Mouse (Mus musculus) MEL (cell line): ENCODE results near the gene Gabbr2.

Source experiments
- CHD2 ChIP-seq: IDR thresholded peaks from 2 replicates; pipeline ENCODE4 v1.6.1; 2011; ENCODE audit warnings: low read length, improper control_type of control experiment
- CTCF ChIP-seq, 3 experiments: IDR thresholded peaks in 2 of 3; conservative IDR thresholded peaks in 1 of 3; 2 replicates each; pipeline ENCODE4 v1.5.1; 2011 to 2012; ENCODE audit warnings: low read length in 3 of 3, low read depth in 2 of 3, mild to moderate bottlenecking in 2 of 3, improper control_type of control experiment in 1 of 3, inconsistent platforms in 1 of 3, mixed read lengths in 1 of 3, moderate library complexity in 1 of 3; ENCODE audit not compliant: control insufficient read depth in 1 of 3, insufficient read depth in 1 of 3, poor library complexity in 1 of 3, severe bottlenecking in 1 of 3
- E2F4 ChIP-seq: IDR thresholded peaks from 2 replicates; pipeline ENCODE4 v1.6.1; 2011; ENCODE audit warnings: low read depth, low read length, improper control_type of control experiment, borderline replicate concordance
- EP300 ChIP-seq, 2 experiments: IDR thresholded peaks; 2 replicates each; pipeline ENCODE4 v1.6.1; 2011; ENCODE audit warnings: improper control_type of control experiment in 2 of 2, low read length in 2 of 2, low read depth in 1 of 2, mild to moderate bottlenecking in 1 of 2
- GATA1 ChIP-seq: IDR thresholded peaks from 2 replicates; pipeline ENCODE4 v1.6.1; 2011; ENCODE audit warnings: low read depth, low read length, improper control_type of control experiment
- KAT2A ChIP-seq: conservative IDR thresholded peaks from 2 replicates; pipeline ENCODE4 v1.6.1; 2012; ENCODE audit warnings: low read depth, low read length, improper control_type of control experiment, inconsistent platforms
- MAZ ChIP-seq: IDR thresholded peaks from 2 replicates; pipeline ENCODE4 v1.6.1; 2012; ENCODE audit warnings: low read depth, mild to moderate bottlenecking, inconsistent platforms, low read length, improper control_type of control experiment
- POLR2A ChIP-seq, 2 experiments: IDR thresholded peaks; 2 replicates each; pipeline ENCODE4 v1.6.1; 2011 to 2012; ENCODE audit warnings: low read length in 2 of 2, mild to moderate bottlenecking in 2 of 2, control low read depth in 1 of 2, improper control_type of control experiment in 1 of 2, low read depth in 1 of 2, moderate library complexity in 1 of 2; ENCODE audit not compliant: control insufficient read depth in 1 of 2, insufficient read depth in 1 of 2, poor library complexity in 1 of 2
- RCOR1 ChIP-seq: IDR thresholded peaks from 2 replicates; pipeline ENCODE4 v1.6.1; 2012; ENCODE audit warnings: low read depth, mild to moderate bottlenecking, inconsistent platforms, low read length, improper control_type of control experiment
- TAL1 ChIP-seq: IDR thresholded peaks from 2 replicates; pipeline ENCODE4 v1.6.1; 2012; ENCODE audit warnings: mild to moderate bottlenecking, inconsistent platforms, low read length, moderate library complexity, mixed read lengths
- TCF12 ChIP-seq: IDR thresholded peaks from 2 replicates; pipeline ENCODE4 v1.6.1; 2014; ENCODE audit warnings: low read depth, mild to moderate bottlenecking, inconsistent platforms, low read length, improper control_type of control experiment, moderate library complexity

GRCm38 (mm10) chr4:46829656-46830055 lies 162.0 kb downstream of the Gabbr2 start:
- TF ChIP-seq EP300 (IDR thresholded peaks at IDR 0.05; ENCODE audit: low read depth in 1 of 2, low read length in 2 of 2) (no peak), POLR2A (IDR thresholded peaks at IDR 0.05; ENCODE audit: control insufficient read depth in 1 of 2, insufficient read depth in 1 of 2, low read depth in 1 of 2, low read length in 2 of 2, poor library complexity in 1 of 2) (no peak), MAZ (no peak), GATA1 (no peak), CTCF (IDR thresholded peaks at IDR 0.05 in 2 of 3, conservative IDR thresholded peaks at IDR 0.05 in 1 of 3; ENCODE audit: control insufficient read depth in 1 of 3, insufficient read depth in 1 of 3, low read depth in 2 of 3, low read length in 3 of 3, poor library complexity in 1 of 3, severe bottlenecking in 1 of 3) (no peak), RCOR1 (no peak), TCF12 (no peak), TAL1 (no peak), KAT2A (no peak), CHD2 (no peak), E2F4 (no peak)
